ENCODE assay signal across 10 mouse cellular contexts in genomic region chr10:68008198-68008955, GRCm38 (mm10). TPM values are rescaled to one million over a fixed set of nuclear protein-coding genes. Genes with fewer than 3 reads are reported as not detected.
DNase-seq lines count a peak whose midpoint lies in the region; ATAC-seq lines count a peak whose summit lies in the region.
"Had no signal": no experiment of that assay in that cellular context is flagged by ENCODE, and none has a peak within 500 bp of the region (broad histone marks: within the 10 kb centered on the region; RNA-seq: fewer than 3 reads in every experiment).

No protein-coding gene starts in this region.

- H3K4me2 ChIP-seq in heart, embryonic 11.5 days, result no peak overlapping the region
- H3K4me2 ChIP-seq in heart, embryonic 15.5 days, result peak overlapping the region; percentile 33; the same call in 1 of the 2 replicates

- no peaks in the 10 kb centered on the region for H3K27me3 ChIP-seq in heart, embryonic 11.5 days (ENCODE audit: control insufficient read depth, insufficient read depth, low read length)
- no peaks in the 10 kb centered on the region for H3K27me3 ChIP-seq in heart, embryonic 15.5 days

- WGBS in heart, embryonic 11.5 days (ENCODE audit: insufficient replicate concordance), result 58% methylated on average over 13 of the region's 13 CpGs
- 51% methylated on average over 13 of the region's 13 CpGs for WGBS in heart, embryonic 15.5 days

- no peak overlapping the region; the same call in 1 of the 2 replicates for H3K27ac ChIP-seq in heart, embryonic 11.5 days (ENCODE audit: low read depth, low read length)
- H3K27ac ChIP-seq in heart, embryonic 15.5 days, result peak overlapping the region; percentile 58
- H3K27ac ChIP-seq: macrophage had no signal

- DNase-seq in heart, adult 11 months, result peak; percentile 92
- DNase-seq in 3T3-L1 (ENCODE audit: low read depth, low spot score) (peak; percentile 98), NIH3T3 (ENCODE audit: low read depth) (peak; percentile 89)
- DNase-seq in ovary, postnatal 14 days (ENCODE audit: low spot score), result no peak
- no peak for DNase-seq in c-Kit-positive CD71-positive TER-119-positive erythroid progenitor cells, embryonic 14.5 days (ENCODE audit: low spot score)
- DNase-seq: right cerebral cortex, postnatal 14 days had no signal

- H3K9me3 ChIP-seq in heart, embryonic 11.5 days (replicated peaks; ENCODE audit: control insufficient read depth, low read length), result no peaks in the 10 kb centered on the region
- no peaks in the 10 kb centered on the region for H3K9me3 ChIP-seq in heart, embryonic 15.5 days (replicated peaks)

- no peak overlapping the region for H3K4me3 ChIP-seq in heart, embryonic 11.5 days (ENCODE audit: low read depth, low read length)
- no peak overlapping the region for H3K4me3 ChIP-seq in heart, embryonic 15.5 days

- no peaks in the 10 kb centered on the region; the same call in 1 of the 2 replicates for H3K4me1 ChIP-seq in heart, embryonic 11.5 days (ENCODE audit: control insufficient read depth, insufficient read depth, low read length)
- H3K4me1 ChIP-seq in heart, embryonic 15.5 days (replicated peaks), result peaks cover 30% of the 10 kb centered on the region

- no peak overlapping the region for H3K9ac ChIP-seq in heart, embryonic 11.5 days (ENCODE audit: low read depth, low read length)
- no peak overlapping the region for H3K9ac ChIP-seq in heart, embryonic 15.5 days

- no peak for ATAC-seq in heart, embryonic 11.5 days (replicated peaks; ENCODE audit: insufficient number of reproducible peaks, low FRiP score, low TSS enrichment)
- 0 out of 2 replicates have a peak, but pooled peaks have one; percentile 22 for ATAC-seq in heart, embryonic 15.5 days (replicated peaks; ENCODE audit: insufficient number of reproducible peaks, insufficient read depth, low FRiP score, low read depth)
- no peak for ATAC-seq in inflammation-experienced regulatory T-cells, adult 6 months

- 0 out of 2 replicates have a peak, but pooled peaks cover 3% of the 10 kb centered on the region for H3K36me3 ChIP-seq in heart, embryonic 11.5 days (ENCODE audit: control insufficient read depth, insufficient read depth, low read length)
- H3K36me3 ChIP-seq in heart, embryonic 15.5 days, result peaks cover 8% of the 10 kb centered on the region; the same call in 1 of the 2 replicates

RNA-seq across cellular contexts. Expression of gene Rtkn2, which starts 29.0 kb away (rescaled TPM):
- polyA plus RNA-seq in heart, embryonic 11.5 days (2014; fragmentation: Nextera tagmentation; extraction: Ambion mirVana), result 6.5 and 7.2 TPM in 2 replicates
- polyA plus RNA-seq in heart, embryonic 15.5 days (2015; fragmentation: Nextera tagmentation; extraction: Ambion mirVana), result 6.3 and 7.3 TPM in 2 replicates
- under 1 TPM; 0.21 to 0.87 (median 0.41) TPM for polyA plus RNA-seq in inflammation-experienced regulatory T-cells, adult 6 months (2017; shearing (Covaris generic))

Comparison
In these comparisons a context has a peak if more than half of its experiments do, and no peak if none do; other contexts are left out.
1. DNase-seq: peak in heart, adult 11 months (single experiment), 3T3-L1 (single experiment) and NIH3T3 (single experiment); none in ovary, postnatal 14 days (single experiment) and c-Kit-positive CD71-positive TER-119-positive erythroid progenitor cells, embryonic 14.5 days (single experiment).